Mouse (Mus musculus) midbrain, postnatal 0 days (tissue): ENCODE measurements at regions not wholly inside any gene's neighbourhood (a gene's known extent, or its start where the extent isn't known, plus 50 kb on each side); places are given as distances from the start of the nearest gene placed in this dataset.

Experiments
- ATAC-seq: fragments of 200-750 bp; cut with Nextera tagmentation; 2 replicates; pipeline ENCODE4 v1.8.0; 2017; ENCODE audit warnings: moderate number of reproducible peaks, mild to moderate bottlenecking, moderate TSS enrichment, moderate library complexity; ENCODE audit not compliant: low FRiP score
- DNase-seq: peaks from one replicate; pipeline ENCODE4 v3.0.0-alpha.2; 2015; ENCODE audit warnings: low spot score
- H3K27ac ChIP-seq: fragments of 300-500 bp; sonication (generic); 2 replicates; pipeline ENCODE4 v1.5.1; 2014; ENCODE audit warnings: low read depth, mild to moderate bottlenecking, low read length, mixed read lengths
- H3K27me3 ChIP-seq: fragments of 300-500 bp; sonication (generic); 2 replicates; pipeline ENCODE4 v1.6.1; 2014; ENCODE audit warnings: low read length, control low read depth, mixed read lengths; ENCODE audit not compliant: insufficient read depth
- H3K36me3 ChIP-seq: fragments of 300-500 bp; sonication (generic); 2 replicates; pipeline ENCODE4 v1.6.1; 2014; ENCODE audit warnings: low read length, control low read depth, mixed read lengths; ENCODE audit not compliant: insufficient read depth
- H3K4me1 ChIP-seq: fragments of 300-500 bp; sonication (generic); 2 replicates; pipeline ENCODE4 v1.6.1; 2014; ENCODE audit warnings: mild to moderate bottlenecking, control low read depth, antibody characterized with exemption, low read length, mixed read lengths; ENCODE audit not compliant: insufficient read depth
- H3K4me2 ChIP-seq: fragments of 300-500 bp; sonication (generic); 2 replicates; pipeline ENCODE4 v1.6.1; 2014; ENCODE audit warnings: low read depth, mild to moderate bottlenecking, low read length, mixed read lengths; ENCODE audit not compliant: poor library complexity, severe bottlenecking
- H3K4me3 ChIP-seq: fragments of 300-500 bp; sonication (generic); 2 replicates; pipeline ENCODE4 v1.5.1; 2014; ENCODE audit warnings: low read depth, mild to moderate bottlenecking, low read length, moderate library complexity
- H3K9ac ChIP-seq: fragments of 300-500 bp; sonication (generic); replicated peaks from 2 replicates; pipeline ENCODE4 v1.6.1; 2014; ENCODE audit warnings: mild to moderate bottlenecking, low read length, moderate library complexity, mixed read lengths; ENCODE audit not compliant: poor library complexity, severe bottlenecking
- H3K9me3 ChIP-seq: fragments of 300-500 bp; sonication (generic); 2 replicates; pipeline ENCODE4 v1.6.1; 2016; ENCODE audit warnings: low read length, control low read depth
- CTCF ChIP-seq: IDR thresholded peaks from 2 replicates; pipeline ENCODE4 v1.5.1; 2016; ENCODE audit warnings: antibody characterized with exemption, mild to moderate bottlenecking
- WGBS: fragments of 180-500 bp; shearing (Covaris S2); extraction: QIAGEN DNeasy Blood & Tissue Kit; methylation state at CpG from one replicate; pipeline ENCODE4 v1.1.7; 2014; 5-methylcytosine and 5-hydroxymethylcytosine counted together

- DNase-seq (peak; percentile 40), ATAC-seq (0 out of 2 replicates have a peak, but pooled peaks have one; percentile 44)
- Histone ChIP-seq H3K4me3 (no peak overlapping the region), H3K9me3 (no peaks in the 10 kb centered on the region), H3K36me3 (no peaks in the 10 kb centered on the region), H3K4me1 (peaks cover 9% of the 10 kb centered on the region; the same call in 1 of the 2 replicates), H3K27me3 (no peaks in the 10 kb centered on the region), H3K27ac (no peak overlapping the region; the same call in 1 of the 2 replicates), H3K4me2 (no peak overlapping the region), H3K9ac (0 out of 2 replicates have a peak overlapping the region, but pooled peaks have one; percentile 24)
- 32% methylated on average over 18 of the region's 18 CpGs for WGBS
- TF ChIP-seq CTCF = no peak
Measured at GRCm38 (mm10) chr1:128679005-128679980, 87.2 kb upstream of the Cxcr4 start.

GRCm38 (mm10) chr1:128675538-128675937 lies 83.4 kb upstream of the Cxcr4 start:
- ATAC-seq (no peak), DNase-seq (no peak)
- 76% methylated on average over 5 of the region's 5 CpGs for WGBS
- no peak overlapping the region for H3K27ac ChIP-seq
- H3K9ac ChIP-seq = no peak overlapping the region
- no peaks in the 10 kb centered on the region for H3K36me3 ChIP-seq
- H3K27me3 ChIP-seq = no peaks in the 10 kb centered on the region
- H3K4me1 ChIP-seq = peaks cover 9% of the 10 kb centered on the region; the same call in 1 of the 2 replicates
- no peak overlapping the region for H3K4me3 ChIP-seq
- no peak for TF ChIP-seq CTCF
- H3K4me2 ChIP-seq = no peak overlapping the region
- H3K9me3 ChIP-seq = no peaks in the 10 kb centered on the region

GRCm38 (mm10) chr1:128672306-128672705 lies 80.2 kb upstream of the Cxcr4 start:
- ATAC-seq (no peak), DNase-seq (no peak)
- H3K4me1 ChIP-seq = no peaks in the 10 kb centered on the region
- no peak overlapping the region for H3K4me2 ChIP-seq
- H3K36me3 ChIP-seq = no peaks in the 10 kb centered on the region
- no peak overlapping the region for H3K4me3 ChIP-seq
- TF ChIP-seq CTCF = no peak
- WGBS = 93% methylated on average over 3 of the region's 3 CpGs
- no peaks in the 10 kb centered on the region for H3K27me3 ChIP-seq
- H3K27ac ChIP-seq = no peak overlapping the region
- H3K9ac ChIP-seq = no peak overlapping the region
- no peaks in the 10 kb centered on the region for H3K9me3 ChIP-seq

- no peaks in the 10 kb centered on the region for H3K27me3 ChIP-seq
- no peak overlapping the region for H3K4me3 ChIP-seq
- no peaks in the 10 kb centered on the region for H3K36me3 ChIP-seq
- WGBS = 83% methylated on average over 3 of the region's 3 CpGs
- H3K9ac ChIP-seq = no peak overlapping the region
- ATAC-seq (no peak), DNase-seq (no peak)
- TF ChIP-seq CTCF = no peak
- H3K4me2 ChIP-seq = no peak overlapping the region
- no peaks in the 10 kb centered on the region for H3K4me1 ChIP-seq
- no peaks in the 10 kb centered on the region for H3K9me3 ChIP-seq
- no peak overlapping the region for H3K27ac ChIP-seq
Measured at GRCm38 (mm10) chr1:128671495-128671894, 79.4 kb upstream of the Cxcr4 start.

GRCm38 (mm10) chr1:128671016-128671415 lies 78.9 kb upstream of the Cxcr4 start:
- WGBS = 70% methylated on average over 5 of the region's 5 CpGs

GRCm38 (mm10) chr1:128669241-128669666 lies 77.2 kb upstream of the Cxcr4 start:
- WGBS = 27% methylated on average over 2 of the region's 2 CpGs
- no peaks in the 10 kb centered on the region for H3K4me1 ChIP-seq
- TF ChIP-seq CTCF = no peak

More at GRCm38 (mm10) chr1:128671016-128671415, 78.9 kb upstream of the Cxcr4 start:
- Histone ChIP-seq H3K27ac (no peak overlapping the region), H3K9me3 (no peaks in the 10 kb centered on the region), H3K9ac (no peak overlapping the region), H3K27me3 (no peaks in the 10 kb centered on the region), H3K4me1 (no peaks in the 10 kb centered on the region), H3K4me3 (no peak overlapping the region), H3K36me3 (no peaks in the 10 kb centered on the region), H3K4me2 (no peak overlapping the region)
- no peak for ATAC-seq
- DNase-seq = no peak
- TF ChIP-seq CTCF = no peak

More at GRCm38 (mm10) chr1:128669241-128669666, 77.2 kb upstream of the Cxcr4 start:
- Histone ChIP-seq H3K4me3 (no peak overlapping the region), H3K27me3 (no peaks in the 10 kb centered on the region), H3K36me3 (no peaks in the 10 kb centered on the region), H3K27ac (no peak overlapping the region), H3K9ac (no peak overlapping the region), H3K4me2 (no peak overlapping the region), H3K9me3 (no peaks in the 10 kb centered on the region)
- ATAC-seq (no peak), DNase-seq (peak; percentile 66)
